Mouse (Mus musculus): ENCODE measurements around the gene Rnf103. TPM values are rescaled to one million over a fixed set of nuclear protein-coding genes. Genes with fewer than 3 reads are reported as not detected.

The Rnf103 gene
- polyA plus RNA-seq, 1 experiment from 2014 or later = 10.8 TPM

GRCm38 (mm10) chr6:71504091-71504490 lies 10.4 kb downstream of the Rnf103 start:
- ATAC-seq (ENCODE audit: low read depth) = no peak
- Histone ChIP-seq H3K4me3 (ENCODE audit: low read length) (no peak overlapping the region), H3K9me3 (ENCODE audit: control insufficient read depth, low read length) (no peaks in the 10 kb centered on the region), H3K4me2 (ENCODE audit: low read depth, low read length) (no peak overlapping the region), H3K27me3 (ENCODE audit: control insufficient read depth, insufficient read depth, low read depth, low read length) (no peaks in the 10 kb centered on the region), H3K36me3 (ENCODE audit: control insufficient read depth, insufficient read depth, low read length) (peaks cover 14% of the 10 kb centered on the region; the same call in 1 of the 2 replicates), H3K4me1 (replicated peaks; ENCODE audit: control insufficient read depth, insufficient read depth, low read length) (no peaks in the 10 kb centered on the region), H3K27ac (ENCODE audit: low read length) (no peak overlapping the region), H3K9ac (ENCODE audit: low read length) (no peak overlapping the region)
- 74% methylated on average over 4 of the region's 4 CpGs for WGBS

- H3K27me3 ChIP-seq (ENCODE audit: control insufficient read depth, insufficient read depth, low read depth, low read length) = no peaks in the 10 kb centered on the region
- H3K4me1 ChIP-seq (replicated peaks; ENCODE audit: control insufficient read depth, insufficient read depth, low read length) = no peaks in the 10 kb centered on the region
- no peak overlapping the region for H3K27ac ChIP-seq (ENCODE audit: low read length)
- no peak overlapping the region for H3K9ac ChIP-seq (ENCODE audit: low read length)
- no peak overlapping the region for H3K4me3 ChIP-seq (ENCODE audit: low read length)
- peaks cover 12% of the 10 kb centered on the region; the same call in 1 of the 2 replicates for H3K36me3 ChIP-seq (ENCODE audit: control insufficient read depth, insufficient read depth, low read length)
- H3K9me3 ChIP-seq (ENCODE audit: control insufficient read depth, low read length) = no peaks in the 10 kb centered on the region
- WGBS = 93% methylated on average over 2 of the region's 2 CpGs
- no peak overlapping the region for H3K4me2 ChIP-seq (ENCODE audit: low read depth, low read length)
- ATAC-seq (ENCODE audit: low read depth) = no peak
Observed at GRCm38 (mm10) chr6:71505671-71506070, 12.0 kb downstream of the Rnf103 start.

- Histone ChIP-seq H3K4me3 (ENCODE audit: low read length) (no peak overlapping the region), H3K27ac (ENCODE audit: low read length) (no peak overlapping the region), H3K9ac (ENCODE audit: low read length) (no peak overlapping the region), H3K4me1 (replicated peaks; ENCODE audit: control insufficient read depth, insufficient read depth, low read length) (no peaks in the 10 kb centered on the region), H3K36me3 (ENCODE audit: control insufficient read depth, insufficient read depth, low read length) (no peaks in the 10 kb centered on the region), H3K4me2 (ENCODE audit: low read depth, low read length) (no peak overlapping the region), H3K9me3 (ENCODE audit: control insufficient read depth, low read length) (no peaks in the 10 kb centered on the region), H3K27me3 (ENCODE audit: control insufficient read depth, insufficient read depth, low read depth, low read length) (no peaks in the 10 kb centered on the region)
- ATAC-seq (ENCODE audit: low read depth) = no peak
- WGBS = 86% methylated on average over 4 of the region's 4 CpGs
Observed at GRCm38 (mm10) chr6:71519476-71519875, 25.8 kb downstream of the Rnf103 start.

- 42% methylated on average over 3 of the region's 3 CpGs for WGBS
- no peak overlapping the region for H3K4me2 ChIP-seq (ENCODE audit: low read depth, low read length)
- ATAC-seq (ENCODE audit: low read depth) = no peak
- no peaks in the 10 kb centered on the region for H3K9me3 ChIP-seq (ENCODE audit: control insufficient read depth, low read length)
- H3K27ac ChIP-seq (ENCODE audit: low read length) = no peak overlapping the region
- H3K9ac ChIP-seq (ENCODE audit: low read length) = no peak overlapping the region
- no peaks in the 10 kb centered on the region for H3K36me3 ChIP-seq (ENCODE audit: control insufficient read depth, insufficient read depth, low read length)
- no peaks in the 10 kb centered on the region for H3K4me1 ChIP-seq (replicated peaks; ENCODE audit: control insufficient read depth, insufficient read depth, low read length)
- H3K27me3 ChIP-seq (ENCODE audit: control insufficient read depth, insufficient read depth, low read depth, low read length) = no peaks in the 10 kb centered on the region
- no peak overlapping the region for H3K4me3 ChIP-seq (ENCODE audit: low read length)
Observed at GRCm38 (mm10) chr6:71525556-71525955, 31.9 kb downstream of the Rnf103 start.

- H3K36me3 ChIP-seq (ENCODE audit: control insufficient read depth, insufficient read depth, low read length) = no peaks in the 10 kb centered on the region
- no peak overlapping the region for H3K4me3 ChIP-seq (ENCODE audit: low read length)
- H3K9ac ChIP-seq (ENCODE audit: low read length) = no peak overlapping the region
- no peak overlapping the region for H3K27ac ChIP-seq (ENCODE audit: low read length)
- WGBS = 86% methylated on average over 10 of the region's 10 CpGs
- no peaks in the 10 kb centered on the region for H3K4me1 ChIP-seq (replicated peaks; ENCODE audit: control insufficient read depth, insufficient read depth, low read length)
- no peaks in the 10 kb centered on the region for H3K27me3 ChIP-seq (ENCODE audit: control insufficient read depth, insufficient read depth, low read depth, low read length)
- no peak overlapping the region for H3K4me2 ChIP-seq (ENCODE audit: low read depth, low read length)
- no peak for ATAC-seq (ENCODE audit: low read depth)
- no peaks in the 10 kb centered on the region for H3K9me3 ChIP-seq (ENCODE audit: control insufficient read depth, low read length)
Observed at GRCm38 (mm10) chr6:71527056-71527455, 33.4 kb downstream of the Rnf103 start.

GRCm38 (mm10) chr6:71527826-71528225 lies 34.1 kb downstream of the Rnf103 start:
- Histone ChIP-seq H3K4me3 (ENCODE audit: low read length) (no peak overlapping the region), H3K4me1 (replicated peaks; ENCODE audit: control insufficient read depth, insufficient read depth, low read length) (no peaks in the 10 kb centered on the region), H3K27ac (ENCODE audit: low read length) (no peak overlapping the region), H3K4me2 (ENCODE audit: low read depth, low read length) (no peak overlapping the region), H3K9me3 (ENCODE audit: control insufficient read depth, low read length) (no peaks in the 10 kb centered on the region), H3K27me3 (ENCODE audit: control insufficient read depth, insufficient read depth, low read depth, low read length) (no peaks in the 10 kb centered on the region), H3K36me3 (ENCODE audit: control insufficient read depth, insufficient read depth, low read length) (no peaks in the 10 kb centered on the region), H3K9ac (ENCODE audit: low read length) (no peak overlapping the region)
- ATAC-seq (ENCODE audit: low read depth) = no peak
- WGBS = 86% methylated on average over 9 of the region's 9 CpGs

- no peaks in the 10 kb centered on the region for H3K36me3 ChIP-seq (ENCODE audit: control insufficient read depth, insufficient read depth, low read length)
- no peaks in the 10 kb centered on the region for H3K9me3 ChIP-seq (ENCODE audit: control insufficient read depth, low read length)
- H3K9ac ChIP-seq (ENCODE audit: low read length) = no peak overlapping the region
- no peak overlapping the region for H3K4me3 ChIP-seq (ENCODE audit: low read length)
- no peak overlapping the region for H3K4me2 ChIP-seq (ENCODE audit: low read depth, low read length)
- WGBS = 88% methylated on average over 8 of the region's 8 CpGs
- no peak for ATAC-seq (ENCODE audit: low read depth)
- H3K27ac ChIP-seq (ENCODE audit: low read length) = no peak overlapping the region
- H3K4me1 ChIP-seq (replicated peaks; ENCODE audit: control insufficient read depth, insufficient read depth, low read length) = no peaks in the 10 kb centered on the region
- no peaks in the 10 kb centered on the region for H3K27me3 ChIP-seq (ENCODE audit: control insufficient read depth, insufficient read depth, low read depth, low read length)
Observed at GRCm38 (mm10) chr6:71530176-71530575, 36.5 kb downstream of the Rnf103 start.

GRCm38 (mm10) chr6:71537286-71537685 lies 43.6 kb downstream of the Rnf103 start:
- Histone ChIP-seq H3K4me2 (ENCODE audit: low read depth, low read length) (no peak overlapping the region), H3K27me3 (ENCODE audit: control insufficient read depth, insufficient read depth, low read depth, low read length) (no peaks in the 10 kb centered on the region), H3K27ac (ENCODE audit: low read length) (peak overlapping the region; percentile 13; the same call in 1 of the 2 replicates), H3K9me3 (ENCODE audit: control insufficient read depth, low read length) (no peaks in the 10 kb centered on the region), H3K36me3 (ENCODE audit: control insufficient read depth, insufficient read depth, low read length) (no peaks in the 10 kb centered on the region), H3K4me3 (ENCODE audit: low read length) (no peak overlapping the region), H3K9ac (ENCODE audit: low read length) (no peak overlapping the region), H3K4me1 (replicated peaks; ENCODE audit: control insufficient read depth, insufficient read depth, low read length) (peaks cover 5% of the 10 kb centered on the region; the same call in 1 of the 2 replicates)
- ATAC-seq (ENCODE audit: low read depth) = no peak

GRCm38 (mm10) chr6:71543686-71544499 lies 50.2 kb downstream of the Rnf103 start, which contains the start of gene Chmp3:
Chmp3 (plus strand) TSS chr6:71543797.
- peak within 1 kb of the TSS; percentile 99 for H3K27ac ChIP-seq (ENCODE audit: low read length)
- peak; percentile 99 for ATAC-seq (ENCODE audit: low read depth)
- H3K4me3 ChIP-seq (ENCODE audit: low read length) = peak within 1 kb of the TSS; percentile 68
- H3K4me2 ChIP-seq (ENCODE audit: low read depth, low read length) = peak within 1 kb of the TSS; percentile 57
- no peaks in the 10 kb centered on the region for H3K36me3 ChIP-seq (ENCODE audit: control insufficient read depth, insufficient read depth, low read length)
- peaks cover 3% of the 10 kb centered on the region; the same call in 1 of the 2 replicates for H3K4me1 ChIP-seq (replicated peaks; ENCODE audit: control insufficient read depth, insufficient read depth, low read length)
- WGBS = under 1% methylated on average over 59 of the region's 59 CpGs
- H3K27me3 ChIP-seq (ENCODE audit: control insufficient read depth, insufficient read depth, low read depth, low read length) = no peaks in the 10 kb centered on the region
- peak within 1 kb of the TSS; percentile 98 for H3K9ac ChIP-seq (ENCODE audit: low read length)
- H3K9me3 ChIP-seq (ENCODE audit: control insufficient read depth, low read length) = no peaks in the 10 kb centered on the region
